Mouse (Mus musculus) left cerebral cortex, adult 2 months (tissue): ENCODE data around the gene Shld1. TPM values are rescaled to one million over a fixed set of nuclear protein-coding genes. Genes with fewer than 3 reads are reported as not detected.
A peak's percentile ranks its signal among the peaks of the same experiment; 100 is the strongest.

Experiments used
- DNase-seq, 2 experiments: peaks; one replicate each; pipeline ENCODE4 v3.0.0; 2021 to 2022; ENCODE audit warnings: low spot score in 2 of 2, mixed read lengths in 1 of 2; ENCODE audit errors: extremely low spot score in 1 of 2
- H3K27ac ChIP-seq: fragments of 200-600 bp; 2 replicates; pipeline ENCODE4 v1.8.1; 2022
- H3K4me3 ChIP-seq: fragments of 200-600 bp; 2 replicates; pipeline ENCODE4 v1.8.1; 2022
- CTCF ChIP-seq: fragments of 200-600 bp; IDR thresholded peaks from 2 replicates; pipeline ENCODE4 v1.8.1; 2022; ENCODE audit warnings: antibody characterized with exemption, mild to moderate bottlenecking, moderate library complexity
- intact Hi-C: fragments of 180-260 bp; cut with DNase I; formaldehyde crosslinking; loops from one replicate; pipeline ENCODE4 v1.15.1; 2025
- total RNA-seq, 2 experiments: library from RNA; stranded (reverse); gene quantifications; 2 replicates each; pipeline ENCODE4 v1.2.3; 2021

Shld1 gene
- total RNA-seq, 2 experiments from 2014 or later, result 9.6 to 10.7 TPM

DNA sequence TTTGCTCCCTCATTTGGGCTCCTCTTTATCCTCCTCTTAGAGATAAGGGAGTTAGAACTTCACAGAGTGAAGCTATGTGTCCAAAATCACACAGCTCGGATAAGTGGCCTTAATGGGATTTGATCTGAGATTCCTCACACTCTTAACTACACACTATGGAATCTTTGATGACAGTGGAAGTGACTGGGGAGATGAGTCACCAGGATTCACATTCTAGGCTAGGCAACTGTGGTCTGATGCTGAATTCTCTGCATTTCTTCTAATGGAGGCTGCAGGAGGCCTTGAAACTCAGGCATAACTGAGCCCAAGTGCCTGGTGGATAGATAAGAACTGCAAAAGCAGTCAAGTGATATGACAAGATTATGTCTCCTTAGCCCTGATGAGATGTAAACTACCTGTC, 84.1 kb downstream of the Shld1 start:
- TF ChIP-seq CTCF, result no peak
- no peak overlapping the region for H3K4me3 ChIP-seq
- no peak for DNase-seq
- no peak overlapping the region for H3K27ac ChIP-seq
- intact Hi-C loops, result no loop called here

DNA sequence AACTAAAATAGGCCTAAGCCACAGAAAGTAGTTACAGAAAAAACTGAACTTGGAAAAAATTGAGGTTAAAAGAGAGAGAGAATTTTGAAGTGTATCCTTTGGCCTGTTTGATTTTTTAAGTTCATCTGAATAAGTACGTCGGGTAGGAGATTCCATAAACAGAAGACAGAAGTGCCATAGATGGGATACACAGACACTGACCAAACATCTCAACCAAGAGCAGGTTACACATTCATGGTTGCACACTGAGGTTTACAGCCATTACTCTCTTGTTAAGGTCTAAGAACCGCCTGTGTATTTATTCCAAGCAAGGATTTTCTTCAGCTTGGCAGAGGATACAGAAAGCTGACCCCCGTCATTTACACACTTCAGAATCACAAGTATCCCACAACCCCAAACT, 94.2 kb downstream of the Shld1 start, which contains the start of gene Chgb:
Gene Chgb, plus strand, starts transcription at position 301 of the 400 bp plus-strand sequence.
- no peak for TF ChIP-seq CTCF
- intact Hi-C loops, result loop anchor here (1.0 to 10.0 kb wide), 6 partner anchors 24 to 268 kb away; no protein-coding TSS in a partner anchor
- DNase-seq, result no peak
- H3K4me3 ChIP-seq, result peak within 1 kb of the TSS; percentile 68
- peak within 1 kb of the TSS; percentile 92 for H3K27ac ChIP-seq

DNA sequence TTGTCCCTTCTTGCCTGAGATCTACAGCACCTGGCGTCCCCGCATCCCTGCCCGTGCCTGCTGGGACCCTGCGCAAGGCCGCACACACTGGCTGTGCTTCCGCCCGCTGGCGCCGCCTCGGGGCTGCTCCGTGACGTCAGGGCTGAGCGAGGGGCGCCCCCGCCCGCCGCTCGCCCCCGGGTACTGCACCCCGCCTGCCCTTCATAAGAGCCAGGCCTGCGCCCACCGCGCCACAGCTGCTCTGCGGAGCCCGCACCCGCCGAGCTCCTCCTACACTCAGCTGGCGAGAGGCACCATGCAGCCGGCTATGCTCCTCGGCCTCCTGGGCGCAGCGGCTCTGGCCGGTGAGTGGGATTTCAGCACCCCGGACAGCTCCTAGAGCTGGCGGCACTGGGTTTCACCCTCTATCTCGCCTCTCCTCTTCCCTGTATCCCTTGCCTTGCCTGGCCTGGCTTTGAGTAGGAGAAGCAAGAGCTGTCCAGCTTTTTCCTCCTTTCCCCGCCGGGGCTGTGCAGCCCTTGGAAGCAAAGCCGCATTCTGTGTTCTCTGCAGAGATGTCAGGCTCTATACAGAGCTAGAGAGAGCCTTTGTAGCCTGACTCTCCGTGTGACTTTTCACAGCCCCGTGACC, 94.8 kb downstream of the Shld1 start:
- no peak; the same call in none of the 2 replicates for TF ChIP-seq CTCF
- H3K4me3 ChIP-seq, result peak overlapping the region; percentile 68
- peak; percentile 85 to 90 for DNase-seq
- intact Hi-C loops, result loop anchor here (2.0 to 10.0 kb wide), 5 partner anchors 39 to 269 kb away; no protein-coding TSS in a partner anchor
- H3K27ac ChIP-seq, result peak overlapping the region; percentile 92

- no peak for DNase-seq
- Histone ChIP-seq H3K4me3 (peak overlapping the region; percentile 68), H3K27ac (peak overlapping the region; percentile 4; the same call in 1 of the 2 replicates)
- no peak for TF ChIP-seq CTCF
- intact Hi-C loops, result loop anchor here (5.0 to 10.0 kb wide), 3 partner anchors 42 to 209 kb away; no protein-coding TSS in a partner anchor
Observed at GRCm38 (mm10) chr2:132784039-132784438, 97.3 kb downstream of the Shld1 start.

DNA sequence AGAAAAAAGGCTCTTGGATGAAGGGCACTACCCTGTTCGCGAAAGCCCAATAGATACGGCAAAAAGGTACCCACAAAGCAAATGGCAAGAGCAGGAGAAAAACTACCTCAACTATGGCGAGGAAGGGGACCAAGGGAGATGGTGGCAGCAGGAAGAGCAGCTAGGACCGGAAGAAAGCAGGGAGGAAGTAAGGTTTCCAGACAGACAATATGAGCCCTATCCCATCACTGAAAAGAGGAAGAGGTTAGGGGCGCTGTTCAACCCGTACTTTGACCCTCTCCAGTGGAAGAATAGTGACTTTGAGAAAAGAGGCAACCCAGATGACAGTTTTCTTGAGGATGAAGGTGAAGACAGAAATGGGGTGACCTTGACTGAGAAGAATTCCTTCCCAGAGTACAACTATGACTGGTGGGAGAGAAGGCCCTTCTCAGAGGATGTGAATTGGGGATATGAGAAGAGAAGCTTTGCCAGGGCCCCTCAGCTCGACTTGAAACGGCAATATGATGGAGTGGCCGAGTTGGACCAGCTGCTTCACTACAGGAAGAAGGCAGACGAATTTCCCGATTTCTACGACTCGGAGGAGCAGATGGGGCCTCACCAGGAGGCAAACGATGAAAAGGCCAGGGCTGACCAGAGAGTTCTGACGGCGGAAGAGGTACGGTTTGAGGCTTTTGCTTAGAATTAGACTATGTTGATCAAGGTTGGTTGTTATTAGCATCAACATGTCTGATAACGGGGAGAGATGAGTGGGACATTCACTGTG, 106.9 kb downstream of the Shld1 start:
- TF ChIP-seq CTCF, result no peak
- intact Hi-C loops, result no loop called here
- Histone ChIP-seq H3K27ac (no peak overlapping the region), H3K4me3 (no peak overlapping the region)
- DNase-seq, result no peak

- intact Hi-C loops, result no loop called here
- TF ChIP-seq CTCF, result no peak
- Histone ChIP-seq H3K4me3 (no peak overlapping the region), H3K27ac (no peak overlapping the region)
- no peak for DNase-seq
Observed at GRCm38 (mm10) chr2:132794204-132794586, 107.5 kb downstream of the Shld1 start.

Other genes starting within 250 kb of the Shld1 start
- gene Gpcpd1, start 99.2 kb upstream of the Shld1 start, total RNA-seq, result 10 to 100 TPM; 74.2 to 86.0 TPM
- gene Chgb, start 94.3 kb downstream of the Shld1 start, total RNA-seq, result 100 to 1,000 TPM; 285 to 291 TPM
- gene Trmt6, start 129.1 kb downstream of the Shld1 start, total RNA-seq, result 10 to 100 TPM; 26.4 to 33.2 TPM
- gene Mcm8, start 129.2 kb downstream of the Shld1 start, total RNA-seq, result 1 to 10 TPM; 4.3 to 4.6 TPM
- 10 to 100 TPM; 26.3 to 27.4 TPM for gene Crls1, start 159.7 kb downstream of the Shld1 start, total RNA-seq
- gene Lrrn4, start 194.0 kb downstream of the Shld1 start, total RNA-seq, result under 1 TPM; 0.23 to 0.27 TPM